Mouse (Mus musculus): ENCODE results near the gene Fkrp.

- TF ChIP-seq EP300 (IDR thresholded peaks at IDR 0.05; ENCODE audit: insufficient read depth, low read depth, low read length) (no peak), CTCF (IDR thresholded peaks at IDR 0.05) (no peak), POLR2A (IDR thresholded peaks at IDR 0.05; ENCODE audit: insufficient read depth, low read depth, low read length) (no peak)
These were observed 32.0 kb downstream of the Fkrp start for GRCm38 (mm10) chr7:16784498-16784976.

All from heart, adult 2 months (tissue).